Mouse (Mus musculus): ENCODE data around the gene Tmem179.

Gene Tmem179

DNA sequence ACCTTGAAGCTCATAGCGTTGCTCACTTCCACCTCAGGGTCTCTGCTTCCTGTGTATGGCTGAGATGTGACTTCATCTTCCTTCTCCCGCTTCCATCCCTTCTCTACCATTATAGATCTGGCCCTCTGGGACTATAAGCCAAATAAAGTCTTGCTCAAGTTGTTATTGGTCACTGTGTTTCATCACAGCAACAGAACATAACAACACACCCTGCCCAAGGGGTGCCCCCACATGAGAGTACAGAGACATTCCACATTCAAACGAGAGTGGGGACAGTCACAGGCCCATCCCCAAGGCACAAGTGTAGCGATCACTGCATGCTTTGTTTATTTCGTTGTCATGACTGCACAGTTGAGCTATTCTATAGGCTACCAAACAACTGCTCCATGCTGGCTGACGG is 20.7 kb upstream of the Tmem179 start:
- DNase-seq: no peak

DNA sequence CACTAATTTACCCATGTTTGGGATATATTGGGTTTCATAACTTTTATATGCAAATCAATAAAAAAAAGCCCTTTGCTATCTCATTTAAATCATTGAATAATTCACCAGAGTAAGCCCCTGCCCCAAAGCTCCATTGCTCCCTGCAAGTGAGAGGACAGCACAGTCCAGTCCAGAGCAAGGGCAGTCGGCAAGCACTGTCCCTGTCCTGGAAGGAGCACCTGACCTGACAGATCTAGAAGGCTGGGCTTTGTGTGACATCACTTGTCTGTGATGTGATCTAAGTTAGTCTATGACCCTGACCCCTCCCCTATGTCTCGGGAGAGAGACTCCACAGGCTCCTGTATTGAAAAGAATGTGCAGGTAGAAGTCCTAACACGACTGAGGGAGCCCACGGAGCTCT is 17.2 kb upstream of the Tmem179 start:
- DNase-seq: no peak

DNA sequence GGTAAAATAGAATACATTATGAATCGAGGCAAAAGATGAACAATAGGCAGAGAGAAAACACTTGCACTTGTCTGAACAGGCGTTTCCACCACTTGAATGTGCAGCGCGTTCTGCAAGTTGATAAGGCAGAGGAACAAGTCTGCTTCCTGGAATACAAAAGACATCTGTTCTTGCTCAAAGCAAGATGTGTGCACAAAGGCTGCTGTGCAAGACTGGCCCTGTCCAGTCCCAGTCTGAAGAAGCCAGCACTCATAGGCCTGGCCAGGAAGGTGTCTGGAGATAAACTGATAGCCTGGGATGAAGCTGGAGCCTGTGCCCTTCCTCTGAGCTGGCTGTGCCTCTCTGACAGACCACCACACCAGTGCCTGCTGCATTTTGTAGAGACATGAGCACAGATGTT is 1.6 kb upstream of the Tmem179 start:
- no peak for DNase-seq

DNA sequence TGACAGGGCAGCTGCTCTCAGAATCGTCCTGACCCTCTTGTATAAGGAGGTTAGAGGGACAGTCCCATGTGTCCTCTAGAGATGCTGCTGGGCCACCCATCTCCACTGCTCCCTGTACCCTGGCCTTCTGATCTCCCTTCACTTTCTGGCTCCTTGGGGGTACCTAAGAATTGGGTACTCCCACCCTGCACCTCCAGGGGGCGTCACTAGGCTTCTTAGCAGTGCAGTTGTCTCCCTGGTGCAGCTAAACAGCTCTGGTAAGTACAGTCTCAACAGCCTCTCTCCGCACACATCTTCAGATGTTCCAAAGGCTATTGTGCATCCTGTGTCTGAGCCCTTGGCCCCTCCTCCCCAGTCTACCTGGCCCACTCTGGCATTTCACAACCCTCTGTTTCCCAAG is 1.6 kb downstream of the Tmem179 start:
- no peak for DNase-seq

DNA sequence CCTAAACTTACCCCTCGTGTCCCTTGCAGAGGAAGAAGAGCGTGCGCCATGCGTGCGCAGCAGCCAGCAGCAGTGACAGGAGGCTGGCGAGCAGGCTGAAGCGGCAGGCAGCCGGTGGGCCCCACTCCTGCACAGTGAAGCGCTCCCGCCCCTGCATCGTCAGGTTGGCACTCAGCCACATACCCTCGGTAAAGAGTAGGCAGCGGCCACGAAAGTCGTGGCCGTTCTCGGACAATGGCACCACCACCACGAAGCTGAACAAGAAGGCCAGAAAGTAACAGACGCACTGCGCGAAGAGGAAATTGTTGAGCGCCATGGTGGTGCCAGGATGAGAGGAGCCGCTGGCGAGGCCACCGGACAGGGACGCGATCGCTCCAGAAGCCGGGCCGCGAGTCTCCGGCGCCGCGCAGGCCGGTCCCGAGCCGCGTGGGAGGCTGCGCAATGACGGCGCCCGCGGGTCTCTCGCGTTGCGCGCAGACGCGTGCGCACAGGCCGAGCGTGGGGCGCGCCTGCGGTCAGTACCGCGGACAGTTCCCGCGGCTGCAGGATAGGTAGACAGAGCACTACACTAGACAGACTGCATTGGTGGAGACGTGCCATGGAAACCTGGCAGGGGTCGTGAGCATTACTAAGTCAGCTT is 5.7 kb downstream of the Tmem179 start:
- DNase-seq: peak in 1 of 2 experiments; percentile 66

DNA sequence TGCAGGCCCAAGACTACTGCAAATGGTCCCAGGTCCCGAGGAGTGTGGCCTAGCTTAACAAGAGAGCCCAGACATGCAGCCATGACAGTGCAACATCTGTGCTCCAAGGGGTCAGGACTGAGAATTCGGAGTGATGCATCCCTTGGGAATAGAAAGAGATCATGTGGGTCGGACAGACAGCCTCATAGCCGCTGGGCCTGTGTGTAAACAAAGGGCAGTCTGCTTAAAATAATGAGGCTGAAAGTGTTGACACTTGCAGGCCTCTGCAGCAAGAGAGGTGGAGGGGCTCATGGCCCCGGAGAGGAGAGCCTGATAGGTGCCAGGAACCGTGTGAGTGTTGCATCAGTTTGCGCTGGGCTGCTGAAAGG is 6.2 kb downstream of the Tmem179 start:
- DNase-seq: no peak

DNA sequence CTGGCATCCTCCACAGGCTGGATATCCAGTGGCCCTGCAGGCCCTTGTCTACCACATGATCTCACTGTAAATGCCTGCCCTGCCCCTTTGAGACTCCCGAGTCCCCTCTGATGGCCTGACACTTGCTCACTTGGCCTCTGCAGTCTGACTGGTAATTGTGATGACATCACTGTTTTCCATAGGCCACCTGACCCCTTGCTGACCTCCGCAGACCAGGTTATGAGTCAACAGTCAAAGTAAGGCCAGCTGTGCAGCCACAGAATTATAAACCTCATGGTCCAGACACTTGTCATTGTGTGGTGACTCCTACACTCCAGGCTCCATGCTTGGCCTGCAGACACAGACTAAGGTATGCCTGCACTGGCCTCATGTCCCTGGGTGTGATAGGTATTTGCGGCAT is 8.6 kb downstream of the Tmem179 start:
- DNase-seq: no peak

DNA sequence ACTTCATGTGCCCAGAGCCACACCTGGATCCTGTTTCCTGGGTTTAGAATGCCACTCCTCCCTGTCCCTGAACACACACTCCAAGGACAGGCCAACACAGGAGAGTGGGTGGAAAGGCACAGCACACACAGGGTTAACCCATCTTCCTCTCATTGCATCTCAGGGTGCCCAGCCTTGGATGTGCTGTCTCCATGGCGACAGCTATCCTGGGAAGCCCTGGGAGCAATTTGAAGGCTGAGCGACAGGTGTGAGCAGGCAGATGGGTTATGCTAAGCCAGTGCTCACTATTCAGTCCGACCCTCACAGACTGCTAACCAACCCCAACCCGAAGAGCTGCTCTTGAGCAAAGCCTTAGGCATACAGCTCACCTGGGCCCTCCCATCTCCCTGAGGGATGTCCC is 9.3 kb downstream of the Tmem179 start:
- no peak for DNase-seq

DNA sequence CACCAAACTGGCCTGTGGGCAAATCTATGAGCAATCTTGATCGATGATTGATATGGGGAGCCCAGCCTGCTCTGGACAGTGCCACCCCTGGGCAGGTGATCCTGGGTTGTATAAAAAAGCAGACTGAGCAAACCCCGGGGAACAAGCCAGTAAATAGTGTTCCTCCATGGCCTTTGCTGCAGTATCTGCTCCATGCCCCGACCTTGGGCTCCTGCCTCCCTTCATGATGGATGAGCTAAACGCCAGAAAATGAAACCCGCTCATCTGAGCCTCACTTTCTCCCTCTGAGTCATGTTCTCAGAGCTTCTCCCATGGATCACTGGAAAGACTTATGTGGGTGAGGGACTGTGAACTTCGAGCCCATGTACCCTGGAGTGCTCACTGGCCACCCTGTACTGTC is 10.3 kb downstream of the Tmem179 start:
- no peak for DNase-seq

DNA sequence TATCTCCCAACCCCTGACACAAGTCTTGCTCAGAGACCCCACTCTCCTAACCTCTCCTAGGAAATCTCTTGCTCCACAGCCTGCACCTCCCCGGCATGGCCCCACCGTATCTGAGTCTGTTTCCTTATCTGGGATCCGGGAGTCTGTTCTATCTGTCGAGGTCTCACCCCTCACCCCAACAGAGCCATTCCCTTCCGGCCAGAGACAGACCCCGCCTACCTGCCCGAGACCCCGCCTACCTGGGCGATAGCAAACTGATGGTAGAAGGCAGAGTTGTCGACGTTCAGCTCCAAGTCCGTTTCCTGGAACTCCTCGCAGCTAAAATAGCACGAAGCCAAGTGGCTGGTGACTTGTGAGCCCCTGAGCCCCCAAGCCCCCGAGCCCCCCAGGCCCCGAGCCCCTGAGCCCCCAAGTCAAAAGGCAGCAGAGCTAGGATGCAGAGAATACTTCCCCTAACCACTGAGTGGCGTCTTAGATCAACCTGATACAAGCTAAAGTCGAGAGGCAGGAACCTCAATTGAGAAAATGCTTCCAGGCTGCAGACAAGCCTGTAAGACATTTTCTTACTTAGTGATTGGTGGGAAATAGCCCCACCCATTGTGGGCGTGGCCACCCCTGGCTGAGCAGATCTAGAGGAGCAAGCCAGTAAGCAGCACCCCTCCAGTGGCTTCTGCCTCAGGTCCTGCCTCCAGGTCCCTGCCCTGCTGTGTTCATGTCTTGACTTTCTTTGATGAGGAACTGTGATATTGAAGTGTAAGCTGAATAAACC is 13.4 kb downstream of the Tmem179 start:
- DNase-seq: no peak

DNA sequence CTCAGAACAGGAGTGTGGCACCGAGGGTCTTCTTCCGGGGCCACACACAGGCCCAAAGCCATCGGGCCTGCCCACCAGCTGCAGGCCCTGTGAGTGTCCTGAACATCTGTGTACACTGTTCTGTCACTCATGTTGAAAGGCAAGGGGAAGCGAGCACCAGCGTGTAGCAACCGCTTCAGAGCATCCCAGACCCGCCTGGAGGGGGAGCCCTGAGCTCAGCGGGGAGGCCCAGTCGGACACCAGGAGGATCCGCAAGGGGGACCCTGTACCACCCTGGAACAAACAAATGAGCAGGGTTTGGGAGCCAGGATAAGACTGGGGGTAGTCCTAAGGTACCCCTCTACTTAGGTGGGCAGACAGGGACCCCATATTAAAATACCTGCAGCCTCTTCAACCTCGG is 17.9 kb downstream of the Tmem179 start:
- DNase-seq: peak; percentile 28 to 70

DNA sequence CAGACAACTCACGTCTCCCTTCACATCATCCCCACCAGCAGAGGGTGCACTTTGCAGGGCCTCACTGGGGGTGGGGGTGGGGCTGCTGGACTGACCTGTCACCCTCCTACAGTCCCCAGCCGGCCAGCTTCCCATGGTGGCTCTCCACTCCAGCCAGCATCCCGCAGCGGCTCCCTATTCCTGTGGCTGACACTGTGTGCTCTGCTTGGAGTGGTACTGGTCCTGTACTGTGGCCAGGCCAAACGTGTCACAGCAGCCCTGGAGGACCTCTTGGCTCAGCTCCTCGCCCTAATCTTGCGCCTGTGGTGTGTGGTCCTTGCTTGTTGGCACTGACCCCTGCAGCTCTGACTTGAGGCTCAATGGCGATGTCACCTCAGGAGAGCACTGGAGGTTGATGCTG is 18.8 kb downstream of the Tmem179 start:
- no peak for DNase-seq

DNA sequence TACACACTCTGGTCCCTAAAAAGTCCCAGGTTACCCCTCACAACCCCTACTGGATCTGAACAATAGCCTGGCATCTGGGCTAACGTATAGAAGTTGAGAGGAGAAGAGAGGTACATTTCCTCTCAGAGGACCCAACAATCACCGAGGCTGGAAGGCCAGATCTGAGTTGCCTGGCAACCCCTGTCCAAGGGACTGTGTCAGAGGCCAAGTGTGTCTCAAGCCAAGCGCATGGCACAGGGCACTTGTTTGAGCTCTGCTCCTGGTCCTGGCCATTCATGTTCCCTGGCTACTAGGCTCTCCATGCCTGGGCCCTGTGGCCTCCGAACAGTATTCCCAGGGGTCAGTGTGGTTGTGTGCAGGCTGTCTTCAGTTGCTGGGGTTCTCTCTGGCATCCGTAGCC is 20.4 kb downstream of the Tmem179 start:
- DNase-seq: no peak

DNA sequence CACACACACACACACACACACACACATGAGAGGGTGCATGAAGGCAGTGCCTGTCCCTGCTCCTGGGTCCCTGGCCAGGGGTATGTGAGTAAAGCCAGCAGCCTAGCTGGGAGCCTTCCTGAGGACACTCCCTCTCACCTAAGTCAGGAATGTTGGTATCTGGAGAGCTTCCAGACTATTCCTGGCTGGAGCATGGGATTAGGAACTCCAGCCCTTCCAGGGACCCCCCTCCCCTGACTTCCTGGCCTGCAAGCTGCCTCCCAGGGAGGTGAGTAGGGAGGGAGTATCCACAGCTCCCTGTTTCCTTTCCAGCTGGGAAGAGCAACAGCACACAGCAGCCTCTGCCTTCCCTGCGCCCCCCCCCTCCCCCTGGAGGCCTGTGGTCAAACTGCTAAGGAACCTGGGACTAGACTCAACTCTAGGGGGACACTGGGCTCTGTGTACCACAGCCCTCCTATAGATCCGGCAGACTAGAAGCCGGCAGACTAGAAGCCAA is 26.1 kb downstream of the Tmem179 start:
- peak; percentile 79 to 87 for DNase-seq

DNA sequence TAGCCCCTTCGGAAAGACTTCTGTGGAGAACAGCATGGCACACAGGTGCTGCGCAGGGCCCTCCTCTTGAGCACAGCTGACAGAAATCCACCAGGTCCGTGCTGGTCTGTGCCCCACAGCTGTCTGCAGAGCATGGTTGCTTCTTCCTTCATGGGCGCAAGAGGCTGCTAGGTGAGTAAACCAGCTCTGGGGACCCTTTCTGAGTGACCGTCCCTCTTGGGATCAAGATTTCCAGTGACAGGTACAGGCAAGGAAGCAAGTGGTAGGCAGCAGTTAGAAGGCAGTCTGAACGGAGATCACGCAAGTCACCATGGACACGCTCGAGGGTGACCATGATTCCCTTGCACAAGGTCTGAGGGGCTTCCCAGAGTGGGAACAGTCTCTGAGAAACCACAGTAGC is 27.0 kb downstream of the Tmem179 start:
- DNase-seq: no peak

DNA sequence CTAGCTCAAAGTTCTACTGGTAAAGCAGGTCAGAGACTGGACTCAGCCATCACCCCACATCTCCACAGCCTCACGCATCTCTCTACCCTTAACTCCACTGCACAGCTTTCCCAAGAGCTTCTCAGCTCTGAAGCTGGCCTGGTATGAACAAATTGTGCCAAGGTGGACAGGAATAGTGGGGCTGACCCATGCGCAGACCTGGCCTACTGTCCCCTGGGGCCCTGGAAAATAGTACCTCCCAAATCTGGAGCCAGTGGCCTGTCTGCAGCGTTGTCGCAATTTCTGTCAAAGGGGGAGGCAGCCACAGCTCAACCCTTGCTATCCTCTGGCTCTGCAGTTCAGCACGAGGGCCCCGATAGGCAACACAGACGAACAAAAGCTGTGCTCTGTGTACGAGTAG is 27.4 kb downstream of the Tmem179 start, which contains the start of gene A530016L24Rik:
A530016L24Rik (plus strand) TSS at position 315 of the 400 bp plus-strand sequence.
- DNase-seq: no peak

DNA sequence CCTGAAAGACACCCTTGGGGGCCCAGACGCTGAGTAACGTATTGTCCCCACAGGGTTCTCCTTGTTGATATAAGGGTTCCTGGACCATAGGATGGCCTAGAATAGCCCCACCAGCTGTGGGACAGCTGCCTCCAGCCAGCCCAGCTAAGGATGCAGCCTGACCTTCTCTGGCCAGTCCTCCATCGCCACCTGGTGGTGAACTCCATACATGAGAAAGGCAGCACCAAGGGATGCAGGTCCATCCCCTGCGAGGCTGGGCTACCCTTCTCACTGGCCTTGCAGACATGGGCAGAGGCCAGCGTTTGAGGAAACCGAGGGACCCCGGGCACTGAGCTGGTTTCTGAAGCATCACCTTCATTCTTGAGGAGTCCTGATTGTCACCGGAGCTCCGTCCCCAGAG is 42.8 kb downstream of the Tmem179 start:
- peak; percentile 84 to 96 for DNase-seq

DNA sequence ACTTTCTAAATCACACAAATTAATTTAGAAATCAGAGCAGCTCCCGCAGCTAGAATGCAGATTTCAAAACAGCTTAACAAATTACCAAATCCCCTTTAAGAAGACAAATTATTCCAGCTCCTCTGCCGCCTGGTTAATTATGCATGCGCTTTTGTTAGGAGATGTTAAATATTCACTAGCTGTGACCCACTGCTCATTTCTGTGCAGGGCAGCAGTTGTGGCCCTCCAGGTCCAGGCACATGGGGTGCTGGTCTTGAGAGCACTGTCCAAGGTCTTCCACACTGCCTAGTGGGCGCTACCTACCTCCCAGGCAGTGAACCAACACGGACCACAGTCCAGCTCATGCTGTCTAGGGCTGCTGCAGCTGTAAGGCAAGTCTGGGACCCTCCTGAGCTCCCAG is 46.3 kb downstream of the Tmem179 start:
- peak; percentile 52 to 70 for DNase-seq

DNA sequence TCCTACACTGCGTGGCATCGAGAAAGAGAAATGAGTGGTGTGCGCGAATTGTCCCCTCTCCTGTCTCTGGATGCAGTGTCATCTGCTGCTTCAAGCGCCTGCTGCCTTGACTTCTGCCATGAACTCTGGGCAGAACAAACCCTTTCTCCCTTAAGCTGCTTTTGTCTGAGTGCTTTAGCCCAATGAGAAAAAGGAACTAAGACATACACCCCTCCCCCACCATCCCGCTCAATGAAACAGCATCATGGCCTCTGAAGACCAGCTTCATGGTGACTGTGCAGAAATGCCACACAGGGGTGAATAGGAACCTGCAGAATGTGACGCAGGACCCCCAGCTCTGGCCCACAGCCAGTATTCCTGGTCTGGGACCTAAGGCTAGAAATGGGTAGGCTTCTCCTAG is 47.2 kb downstream of the Tmem179 start:
- no peak for DNase-seq

DNA sequence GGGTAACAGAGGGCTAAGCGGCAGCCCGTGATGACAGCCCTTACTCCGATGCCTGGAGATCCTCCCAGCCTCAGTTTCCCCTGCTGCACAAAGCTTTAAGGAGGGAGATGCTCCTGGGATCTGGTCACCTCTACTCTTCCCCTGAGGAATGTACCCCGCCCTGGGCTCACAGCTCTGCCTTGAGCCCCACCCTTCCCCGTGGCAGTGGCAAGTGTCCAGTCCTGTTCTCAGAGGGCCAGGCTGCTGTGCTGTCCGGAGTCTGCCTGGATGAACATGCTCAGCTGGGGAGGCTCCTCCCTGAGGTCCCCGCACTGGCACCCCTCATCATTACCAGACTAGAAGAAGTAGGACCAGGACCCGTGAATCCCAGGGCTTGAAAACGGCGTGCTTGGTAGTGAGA is 49.2 kb downstream of the Tmem179 start:
- no peak for DNase-seq

DNA sequence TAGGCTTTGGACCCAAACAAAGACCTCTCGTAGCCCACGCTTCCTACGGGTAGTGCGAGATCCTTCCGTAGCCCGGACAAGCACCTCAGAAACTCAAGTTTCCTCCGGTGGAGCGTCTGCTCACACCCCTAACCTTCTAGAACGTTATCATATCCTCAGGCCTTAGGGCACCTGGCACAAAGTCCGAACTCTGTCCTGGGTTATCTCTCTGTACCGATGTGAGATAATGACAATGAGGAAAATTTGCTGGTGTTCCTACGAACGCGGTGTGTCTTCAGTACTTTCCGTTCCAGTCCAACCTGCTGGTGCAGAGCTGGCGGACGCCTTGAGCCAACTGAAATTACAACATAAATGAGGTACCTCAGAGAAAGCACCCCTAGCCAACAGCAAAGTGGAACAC is 50.6 kb downstream of the Tmem179 start:
- no peak for DNase-seq

DNA sequence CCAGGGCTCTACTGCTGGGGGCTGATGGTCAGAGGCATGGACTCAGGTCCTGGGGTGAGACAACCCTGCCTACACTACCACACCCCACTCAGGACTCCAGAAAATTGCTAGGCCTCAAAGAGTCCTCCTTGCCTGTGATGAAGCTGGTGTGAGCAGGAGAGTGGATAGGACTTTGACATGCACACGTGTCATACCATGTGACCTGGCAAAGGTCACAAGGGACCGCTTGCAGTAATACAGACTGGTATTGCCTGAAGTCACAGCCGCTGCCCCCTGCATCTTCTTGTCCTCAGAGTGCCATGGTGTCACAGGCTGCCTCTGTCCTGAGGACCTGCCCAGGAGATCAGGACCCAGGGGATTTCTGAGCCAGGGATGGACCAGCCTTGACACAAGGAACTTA is 52.0 kb downstream of the Tmem179 start:
- DNase-seq: peak in 1 of 2 experiments; percentile 19

DNA sequence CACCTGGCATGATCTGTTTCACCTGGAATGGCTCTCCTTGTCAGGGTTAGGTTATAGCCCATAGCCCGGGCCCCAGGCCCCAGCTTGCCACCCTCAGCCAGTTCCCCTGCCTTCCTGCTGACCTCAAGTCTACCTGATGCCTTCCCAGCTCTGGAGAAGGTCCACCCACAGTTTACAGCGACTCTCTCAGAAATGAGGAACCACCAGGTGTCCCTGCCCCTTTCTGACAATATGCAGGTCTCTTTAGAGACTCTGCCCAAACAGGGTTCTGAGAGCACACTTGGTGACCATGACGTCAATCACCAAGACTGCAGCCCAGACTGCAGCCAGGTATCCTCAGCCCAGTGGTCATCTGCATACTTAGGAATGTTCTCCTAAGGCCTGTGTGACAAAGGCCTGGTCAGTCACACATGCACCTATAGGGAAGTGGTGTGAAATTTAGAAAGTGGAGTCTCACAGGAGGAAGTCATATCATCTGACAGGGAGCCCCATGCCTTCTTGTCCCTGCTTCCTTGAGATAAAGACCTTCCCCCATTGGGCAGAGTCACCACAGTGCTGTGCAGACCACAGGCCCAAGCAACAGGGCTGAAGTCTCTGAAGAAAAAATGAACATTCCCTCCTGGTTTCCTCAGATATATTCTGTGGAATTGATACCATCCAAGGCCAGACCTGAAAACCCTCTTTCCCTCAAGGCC is 52.6 kb downstream of the Tmem179 start:
- no peak for DNase-seq

DNA sequence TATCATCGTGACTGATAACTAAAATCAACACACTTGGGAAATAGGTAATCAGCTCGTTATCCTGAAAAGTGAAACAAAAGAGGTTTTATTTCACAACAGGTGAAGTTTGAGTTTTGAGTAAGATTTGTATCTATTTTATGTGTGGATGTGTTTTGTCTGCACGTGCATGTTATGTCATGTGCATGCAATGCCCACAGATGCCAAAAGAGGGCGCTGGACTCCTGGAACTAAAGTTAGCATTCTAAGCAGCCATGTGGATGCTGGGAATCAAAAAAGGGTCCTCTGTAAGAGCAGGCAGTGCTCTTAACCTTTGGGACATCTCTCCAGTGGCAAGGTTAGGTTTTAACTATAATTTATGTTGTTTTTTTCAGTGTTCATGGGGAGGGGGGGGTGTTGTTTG is 53.3 kb downstream of the Tmem179 start:
- DNase-seq: no peak
